Mouse (Mus musculus): Measurements from ENCODE around the gene Mgmt.

Gene Mgmt

GRCm38 (mm10) chr7:137001215-137001614 is 106.8 kb downstream of the Mgmt start:
- no peak for DNase-seq (ENCODE audit: low spot score in 2 of 2)

GRCm38 (mm10) chr7:137001783-137002182 is 107.4 kb downstream of the Mgmt start:
- DNase-seq (ENCODE audit: low spot score in 2 of 2), result no peak

- no peak for DNase-seq (ENCODE audit: low spot score in 2 of 2)
Observed at GRCm38 (mm10) chr7:137002431-137002830, 108.0 kb downstream of the Mgmt start.

GRCm38 (mm10) chr7:137005293-137005692 is 110.9 kb downstream of the Mgmt start:
- no peak for DNase-seq (ENCODE audit: low spot score in 2 of 2)

GRCm38 (mm10) chr7:137008321-137008720 is 113.9 kb downstream of the Mgmt start:
- DNase-seq (ENCODE audit: low spot score in 2 of 2), result no peak

- DNase-seq (ENCODE audit: low spot score in 2 of 2), result no peak
Observed at GRCm38 (mm10) chr7:137009732-137010275, 115.4 kb downstream of the Mgmt start.

GRCm38 (mm10) chr7:137010451-137010850 is 116.0 kb downstream of the Mgmt start:
- DNase-seq (ENCODE audit: low spot score in 2 of 2), result no peak

- DNase-seq (ENCODE audit: low spot score in 2 of 2), result no peak
Observed at GRCm38 (mm10) chr7:137012687-137013086, 118.3 kb downstream of the Mgmt start.

GRCm38 (mm10) chr7:137013433-137013832 is 119.0 kb downstream of the Mgmt start:
- DNase-seq (ENCODE audit: low spot score in 2 of 2), result no peak

- no peak for DNase-seq (ENCODE audit: low spot score in 2 of 2)
Observed at GRCm38 (mm10) chr7:137018614-137019013, 124.2 kb downstream of the Mgmt start.

- no peak for DNase-seq (ENCODE audit: low spot score in 2 of 2)
Observed at GRCm38 (mm10) chr7:137020195-137020594, 125.8 kb downstream of the Mgmt start.

GRCm38 (mm10) chr7:137030789-137031188 is 136.4 kb downstream of the Mgmt start:
- no peak for DNase-seq (ENCODE audit: low spot score in 2 of 2)

- no peak for DNase-seq (ENCODE audit: low spot score in 2 of 2)
Observed at GRCm38 (mm10) chr7:137033177-137033576, 138.8 kb downstream of the Mgmt start.

- no peak for DNase-seq (ENCODE audit: low spot score in 2 of 2)
Observed at GRCm38 (mm10) chr7:137034986-137035385, 140.6 kb downstream of the Mgmt start.

- DNase-seq (ENCODE audit: low spot score in 2 of 2), result no peak
Observed at GRCm38 (mm10) chr7:137035916-137036315, 141.5 kb downstream of the Mgmt start.

GRCm38 (mm10) chr7:137037471-137037870 is 143.1 kb downstream of the Mgmt start:
- peak; percentile 12 to 15 for DNase-seq (ENCODE audit: low spot score in 2 of 2)

- no peak for DNase-seq (ENCODE audit: low spot score in 2 of 2)
Observed at GRCm38 (mm10) chr7:137037872-137038271, 143.5 kb downstream of the Mgmt start.

- no peak for DNase-seq (ENCODE audit: low spot score in 2 of 2)
Observed at GRCm38 (mm10) chr7:137038311-137038945, 144.0 kb downstream of the Mgmt start.

- no peak for DNase-seq (ENCODE audit: low spot score in 2 of 2)
Observed at GRCm38 (mm10) chr7:137038946-137039320, 144.5 kb downstream of the Mgmt start.

- no peak for DNase-seq (ENCODE audit: low spot score in 2 of 2)
Observed at GRCm38 (mm10) chr7:137040646-137041045, 146.2 kb downstream of the Mgmt start.

GRCm38 (mm10) chr7:137046891-137047290 is 152.5 kb downstream of the Mgmt start:
- no peak for DNase-seq (ENCODE audit: low spot score in 2 of 2)

- no peak for DNase-seq (ENCODE audit: low spot score in 2 of 2)
Observed at GRCm38 (mm10) chr7:137048086-137048922, 153.9 kb downstream of the Mgmt start.

- DNase-seq (ENCODE audit: low spot score in 2 of 2), result no peak
Observed at GRCm38 (mm10) chr7:137054343-137054742, 159.9 kb downstream of the Mgmt start.
